Mouse (Mus musculus) kidney, postnatal 25 days (tissue): ENCODE measurements around the gene Calml4.

Source experiments
- DNase-seq, 2 experiments: peaks; one replicate each; pipeline ENCODE4 v3.0.0; 2021; ENCODE audit warnings: mixed read lengths in 2 of 2

Calml4 gene

DNA sequence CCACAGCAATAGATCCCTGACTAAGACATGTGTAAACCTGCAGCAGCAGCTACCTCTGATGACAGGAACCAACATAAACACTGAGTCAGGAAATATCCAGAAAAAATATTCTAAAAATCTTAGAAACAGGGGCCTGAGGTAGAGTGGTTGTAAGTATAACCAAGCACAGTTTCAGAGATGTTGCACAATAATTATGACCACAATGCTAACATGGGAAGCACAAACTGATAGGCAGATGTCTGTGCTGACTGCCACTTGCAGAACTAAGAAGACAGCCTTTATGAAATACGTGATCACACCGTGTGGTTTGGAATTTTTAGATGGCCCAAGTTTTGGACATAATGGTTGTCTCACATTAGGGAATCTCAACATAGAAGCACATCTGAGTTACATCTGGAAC lies 46.0 kb downstream of the Calml4 start:
- DNase-seq, result no peak

- DNase-seq, result no peak
These were observed 47.2 kb downstream of the Calml4 start for GRCm38 (mm10) chr9:62905039-62905438.

- no peak for DNase-seq
These were observed 55.6 kb downstream of the Calml4 start for GRCm38 (mm10) chr9:62913390-62914069.

DNA sequence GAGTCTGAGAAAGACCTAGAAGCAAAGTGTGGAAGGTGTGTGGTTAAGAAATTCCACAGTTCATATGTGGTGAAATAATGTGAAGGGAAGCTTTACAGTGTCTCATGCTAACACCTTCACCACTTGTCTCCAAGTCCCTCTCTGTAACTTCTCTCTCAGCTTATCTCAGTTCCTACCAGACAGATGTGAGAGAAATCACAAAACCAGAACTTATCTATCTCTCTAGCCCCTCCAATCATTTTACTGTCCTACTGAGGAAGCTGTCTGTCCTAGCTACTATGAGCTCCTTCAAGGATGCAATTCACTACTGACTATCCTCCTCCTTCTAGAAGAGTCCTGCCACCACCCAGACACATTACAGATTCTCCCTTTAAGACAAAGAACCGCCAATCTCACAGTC lies 59.2 kb downstream of the Calml4 start:
- no peak for DNase-seq

DNA sequence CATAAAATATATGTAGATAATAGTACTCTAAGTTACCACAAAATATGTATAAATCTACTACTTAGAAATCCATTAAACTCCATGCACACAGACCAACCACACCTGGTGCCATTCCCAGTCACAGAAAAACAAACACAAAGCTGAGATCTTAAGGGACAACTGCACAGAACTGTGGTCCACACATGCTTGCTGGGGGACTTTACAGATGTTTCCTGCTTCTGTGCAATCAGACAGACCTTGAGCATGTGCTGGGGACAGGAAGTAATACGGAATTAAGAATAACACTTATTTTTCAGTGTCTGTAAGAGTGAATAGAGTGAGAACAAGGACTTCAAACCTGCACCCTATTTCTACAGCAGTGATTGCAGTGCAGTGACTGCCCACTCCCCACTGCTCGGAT lies 63.0 kb downstream of the Calml4 start:
- no peak for DNase-seq

GRCm38 (mm10) chr9:62924886-62925610 lies 67.2 kb downstream of the Calml4 start:
- DNase-seq, result no peak
